Mouse (Mus musculus) CH12.LX (cell line): ENCODE results near the gene Astn2.

ENCODE experiments used
- BHLHE40 ChIP-seq: IDR thresholded peaks from 2 replicates; pipeline ENCODE4 v1.6.1; 2011; ENCODE audit warnings: mild to moderate bottlenecking, low read depth, low read length, improper control_type of control experiment
- CHD2 ChIP-seq: IDR thresholded peaks from 2 replicates; pipeline ENCODE4 v1.6.1; 2011; ENCODE audit warnings: low read length, improper control_type of control experiment
- CTCF ChIP-seq, 2 experiments: IDR thresholded peaks in 1 of 2; conservative IDR thresholded peaks in 1 of 2; 2 replicates each; pipeline ENCODE4 v1.5.1; 2011 to 2012; ENCODE audit warnings: low read depth in 2 of 2, low read length in 2 of 2, improper control_type of control experiment in 1 of 2, inconsistent platforms in 1 of 2, mild to moderate bottlenecking in 1 of 2, moderate library complexity in 1 of 2
- E2F4 ChIP-seq: IDR thresholded peaks from 2 replicates; pipeline ENCODE4 v1.6.1; 2011; ENCODE audit warnings: low read depth, low read length, improper control_type of control experiment; ENCODE audit not compliant: insufficient replicate concordance
- EP300 ChIP-seq: IDR thresholded peaks from 2 replicates; pipeline ENCODE4 v1.6.1; 2011; ENCODE audit warnings: low read length, improper control_type of control experiment
- HCFC1 ChIP-seq: IDR thresholded peaks from 2 replicates; pipeline ENCODE4 v1.6.1; 2012; ENCODE audit warnings: low read depth, mild to moderate bottlenecking, inconsistent platforms, low read length, improper control_type of control experiment
- POLR2A ChIP-seq: IDR thresholded peaks from 2 replicates; pipeline ENCODE4 v1.6.1; 2011; ENCODE audit warnings: low read depth, mild to moderate bottlenecking, improper control_type of control experiment, low read length
- ZC3H11A ChIP-seq: IDR thresholded peaks from 2 replicates; pipeline ENCODE4 v1.6.1; 2012; ENCODE audit warnings: low read depth, mild to moderate bottlenecking, inconsistent platforms, low read length, improper control_type of control experiment

GRCm38 (mm10) chr4:66337443-66337842 is 67.0 kb downstream of the Astn2 start:
- TF ChIP-seq CTCF (conservative IDR thresholded peaks at IDR 0.05 in 1 of 2, IDR thresholded peaks at IDR 0.05 in 1 of 2; ENCODE audit: low read depth in 2 of 2, low read length in 2 of 2): no peak
- no peak for TF ChIP-seq E2F4
- no peak for TF ChIP-seq HCFC1
- no peak for TF ChIP-seq CHD2
- TF ChIP-seq BHLHE40: no peak
- no peak for TF ChIP-seq POLR2A
- TF ChIP-seq ZC3H11A: no peak
- TF ChIP-seq EP300: no peak
